Mouse (Mus musculus) cortical plate, adult 2 months (tissue): ENCODE results near the gene Cwc27.

Experiments used
- CTCF ChIP-seq: fragments of 200-500 bp; IDR thresholded peaks from 2 replicates; pipeline ENCODE4 v1.5.1; 2011; ENCODE audit warnings: mild to moderate bottlenecking, control low read depth, low read length; ENCODE audit not compliant: insufficient read depth; ENCODE audit errors: extremely low read depth
- POLR2A ChIP-seq: fragments of 200-500 bp; IDR thresholded peaks from 2 replicates; pipeline ENCODE4 v1.6.1; 2011; ENCODE audit warnings: mild to moderate bottlenecking, low read length, control low read depth; ENCODE audit not compliant: insufficient read depth; ENCODE audit errors: extremely low read depth

DNA sequence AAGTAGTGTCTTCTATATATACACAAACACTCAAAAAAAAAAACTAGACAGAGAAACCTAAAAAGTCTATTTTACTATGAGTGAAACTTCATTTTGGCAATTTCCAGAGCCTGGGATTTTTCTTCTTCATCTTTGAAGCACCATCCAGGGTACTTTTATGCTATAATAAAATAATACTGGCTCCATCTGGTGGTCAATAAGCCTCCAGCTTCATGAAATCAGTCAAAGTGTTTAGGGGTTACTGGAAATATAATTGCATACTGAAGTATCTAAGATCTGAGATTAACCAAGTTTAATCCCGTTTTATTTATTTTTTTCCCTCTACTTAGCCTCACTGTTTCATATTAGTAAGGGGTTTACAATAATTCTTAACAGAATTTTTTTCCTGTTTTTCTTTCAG lies 135.7 kb downstream of the Cwc27 start:
- TF ChIP-seq POLR2A (no peak), CTCF (no peak)
